Mouse (Mus musculus): ENCODE data around the gene Evi2b.

The Evi2b gene

GRCm38 (mm10) chr11:79522944-79523343 lies 618 bp downstream of the Evi2b start:
- DNase-seq (ENCODE audit: extremely low read depth, low read depth, low spot score), result no peak

DNA sequence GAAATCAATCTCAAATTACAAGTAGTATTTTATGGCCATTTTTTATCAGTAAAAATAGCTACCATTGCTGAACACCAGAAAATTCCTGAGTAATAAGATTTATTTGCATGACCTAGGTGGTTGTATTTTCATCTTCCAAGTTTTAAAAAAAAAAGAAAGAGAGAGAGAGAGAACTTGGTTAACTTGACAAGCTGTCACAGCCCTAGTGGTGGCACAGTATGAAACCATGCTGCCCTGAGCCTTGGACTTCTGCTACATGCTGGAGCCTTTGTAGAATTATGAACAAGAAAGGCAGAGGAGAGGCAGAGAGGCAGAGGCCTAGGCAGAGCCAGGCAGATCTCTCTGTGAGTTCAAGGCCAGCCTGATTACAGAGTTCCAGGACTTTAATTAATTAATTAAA lies 1.6 kb downstream of the Evi2b start:
- no peak for DNase-seq (ENCODE audit: extremely low read depth, low read depth, low spot score)

DNA sequence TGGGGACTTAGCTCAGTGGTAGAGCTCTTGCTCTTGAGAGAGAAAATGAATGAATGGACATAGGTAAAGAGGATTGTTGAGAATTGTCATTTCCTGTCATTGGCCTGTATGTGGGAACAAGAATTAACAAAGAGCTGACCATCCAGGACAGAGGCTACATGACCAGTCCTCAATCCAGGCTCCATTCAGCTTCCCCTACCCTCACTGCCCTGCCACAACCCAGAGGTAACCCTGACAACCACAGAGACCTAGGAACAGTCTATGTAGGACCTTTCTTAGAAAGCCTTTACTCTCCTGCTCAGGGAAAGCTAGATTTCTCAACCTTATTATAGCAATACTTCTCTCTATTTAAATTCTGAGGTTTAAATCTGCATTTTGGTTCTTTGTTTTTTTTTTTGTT lies 2.8 kb downstream of the Evi2b start:
- DNase-seq (ENCODE audit: extremely low read depth, low read depth, low spot score), result no peak

DNA sequence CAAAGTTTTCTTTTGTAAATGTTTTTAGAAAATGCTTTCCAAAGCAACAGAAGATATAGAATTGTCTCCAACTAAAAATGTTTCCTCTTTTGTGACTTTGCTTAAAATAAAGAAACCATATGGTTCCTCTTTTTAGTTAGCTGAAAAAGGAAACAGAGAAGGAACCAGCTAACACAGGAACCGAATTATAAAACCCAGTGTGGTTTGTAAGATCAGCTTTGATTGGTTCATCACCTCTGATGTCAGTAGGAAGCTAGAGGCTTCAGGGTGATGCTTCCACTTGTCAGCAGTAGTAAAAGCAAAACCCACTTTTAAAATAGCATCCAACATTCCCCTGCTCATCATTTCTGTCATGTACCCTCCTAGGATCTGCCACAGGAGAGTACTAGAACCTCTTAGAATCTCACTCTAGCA lies 3.7 kb downstream of the Evi2b start:
- no peak for DNase-seq (ENCODE audit: extremely low read depth, low read depth, low spot score)

- DNase-seq (ENCODE audit: extremely low read depth, low read depth, low spot score), result no peak
Observed at GRCm38 (mm10) chr11:79519299-79519698, 4.3 kb downstream of the Evi2b start.

GRCm38 (mm10) chr11:79515798-79516197 lies 7.8 kb downstream of the Evi2b start:
- DNase-seq (ENCODE audit: extremely low read depth, low read depth, low spot score), result no peak

DNA sequence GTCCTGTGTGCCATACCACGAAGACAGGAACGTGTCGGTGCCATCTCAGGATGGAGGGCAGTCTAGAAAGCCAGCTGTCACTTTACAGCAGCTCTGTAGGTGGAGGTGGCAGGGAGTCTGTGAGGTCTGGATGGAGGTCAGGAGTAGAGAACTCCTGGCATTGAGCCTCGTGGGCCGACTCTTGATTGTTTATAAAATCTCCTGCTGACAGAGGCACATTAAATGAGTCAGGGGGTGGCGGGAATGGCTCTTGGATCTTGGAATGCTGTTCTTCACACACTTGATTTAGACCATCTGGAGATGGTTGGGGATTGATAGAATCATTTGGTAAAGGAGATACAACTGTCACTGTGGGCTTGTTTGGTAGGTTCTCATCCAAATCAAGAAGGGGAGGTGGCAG lies 8.2 kb downstream of the Evi2b start:
- no peak for DNase-seq (ENCODE audit: extremely low read depth, low read depth, low spot score)

DNA sequence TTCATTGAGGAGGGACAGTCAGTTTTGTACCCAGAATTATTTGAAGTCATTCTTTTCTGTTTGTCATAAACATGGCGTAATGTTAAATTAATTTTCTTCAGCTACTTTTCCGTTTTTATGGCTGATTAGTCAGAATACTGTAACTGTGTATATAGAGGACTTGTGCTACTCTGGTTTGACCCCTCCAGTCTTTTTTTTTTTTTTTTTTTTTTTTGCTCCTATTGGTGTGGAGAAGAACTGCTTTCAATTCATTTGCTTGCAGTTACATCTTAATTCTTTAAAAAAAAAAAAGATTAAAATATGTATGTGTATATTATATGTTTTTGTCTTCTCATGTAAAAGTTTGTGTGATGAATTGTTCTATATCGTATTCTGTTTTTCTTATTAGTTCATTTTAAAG lies 11.6 kb downstream of the Evi2b start:
- DNase-seq (ENCODE audit: extremely low read depth, low read depth, low spot score), result no peak

DNA sequence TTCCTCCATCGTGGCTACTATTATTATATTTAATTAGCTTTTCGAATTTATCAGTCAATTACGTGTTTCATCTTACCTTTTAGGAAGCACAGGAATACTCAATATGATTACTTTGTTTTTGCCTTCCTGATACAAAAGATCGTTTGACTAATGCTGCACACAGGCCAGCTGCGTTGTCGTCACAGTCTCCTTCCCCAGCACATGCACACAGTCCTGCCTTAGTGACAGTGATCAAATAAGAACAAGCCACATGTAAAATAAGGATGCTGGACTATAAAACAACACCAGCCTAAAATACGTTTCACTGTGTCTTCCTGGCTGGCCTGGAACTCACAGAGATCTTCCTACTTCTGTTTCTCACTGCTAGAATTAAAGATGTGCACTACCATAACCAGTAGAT lies 19.1 kb downstream of the Evi2b start:
- no peak for DNase-seq (ENCODE audit: extremely low read depth, low read depth, low spot score)

GRCm38 (mm10) chr11:79503845-79504244 lies 19.7 kb downstream of the Evi2b start, which contains the start of gene Omg:
Gene Omg (minus strand): TSS chr11:79504084.
- DNase-seq (ENCODE audit: extremely low read depth, low read depth, low spot score), result no peak

DNA sequence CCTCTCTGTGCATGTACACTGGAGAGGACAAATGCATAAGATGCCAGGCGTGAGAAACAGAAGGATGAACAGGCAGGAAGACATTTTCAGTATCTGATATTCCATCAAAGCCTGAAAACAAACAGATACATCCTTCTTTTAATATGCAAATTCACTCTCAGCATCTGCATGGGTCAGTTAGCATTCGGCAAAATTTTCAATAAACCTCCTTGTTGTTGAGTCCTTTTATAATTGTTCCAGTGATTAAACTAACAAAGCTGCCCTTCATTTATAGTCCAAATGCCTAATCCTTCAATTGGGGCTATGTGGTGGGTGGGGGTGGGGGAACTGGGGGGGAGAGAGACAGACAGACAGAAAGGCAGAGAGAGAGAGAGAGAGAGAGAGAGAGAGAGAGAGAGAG lies 20.6 kb downstream of the Evi2b start:
- DNase-seq (ENCODE audit: extremely low read depth, low read depth, low spot score), result no peak

- DNase-seq (ENCODE audit: extremely low read depth, low read depth, low spot score), result no peak
Observed at GRCm38 (mm10) chr11:79494976-79495800, 28.4 kb downstream of the Evi2b start.

DNA sequence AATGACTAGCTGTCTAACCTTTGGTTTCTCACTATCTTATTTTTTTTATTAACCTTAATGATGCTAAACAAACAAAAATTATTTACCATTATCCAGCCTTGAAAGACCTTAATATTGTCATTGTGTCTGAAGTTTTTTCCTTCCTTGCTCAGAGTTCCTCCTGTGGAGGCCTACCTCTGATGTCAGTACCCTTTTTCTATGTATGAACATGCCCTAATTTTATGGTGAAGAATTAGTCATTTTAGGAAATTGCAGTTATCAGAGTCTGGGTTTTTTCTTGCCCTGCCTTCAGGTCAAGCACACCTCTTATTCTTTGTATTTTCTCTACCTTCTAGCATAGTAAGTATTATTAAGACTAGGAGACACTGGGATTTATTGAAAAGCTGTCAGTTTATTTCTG lies 38.8 kb downstream of the Evi2b start:
- DNase-seq (ENCODE audit: extremely low read depth, low read depth, low spot score), result no peak

- DNase-seq (ENCODE audit: extremely low read depth, low read depth, low spot score), result no peak
Observed at GRCm38 (mm10) chr11:79483876-79484528, 39.6 kb downstream of the Evi2b start.

GRCm38 (mm10) chr11:79483392-79483791 lies 40.2 kb downstream of the Evi2b start:
- DNase-seq (ENCODE audit: extremely low read depth, low read depth, low spot score), result no peak

GRCm38 (mm10) chr11:79468097-79468496 lies 55.5 kb downstream of the Evi2b start:
- no peak for DNase-seq (ENCODE audit: extremely low read depth, low read depth, low spot score)

All from fat pad, adult 2 months (tissue).